Mouse (Mus musculus) embryonic facial prominence, embryonic 15.5 days (tissue): Measurements from ENCODE around the gene Gpr107. TPM values are rescaled to one million over a fixed set of nuclear protein-coding genes. Genes with fewer than 3 reads are reported as not detected.

Experiments
- ATAC-seq: fragments of 200-750 bp; cut with Nextera tagmentation; 2 replicates; pipeline ENCODE4 v1.8.0; 2017; ENCODE audit warnings: low read depth, moderate TSS enrichment; ENCODE audit not compliant: insufficient number of reproducible peaks, low FRiP score, low TSS enrichment
- H3K27ac ChIP-seq: fragments of 300-500 bp; sonication (generic); replicated peaks from 2 replicates; pipeline ENCODE4 v1.5.1; 2015; ENCODE audit warnings: mild to moderate bottlenecking, inconsistent platforms
- H3K27me3 ChIP-seq: fragments of 300-500 bp; sonication (generic); 2 replicates; pipeline ENCODE4 v1.6.1; 2015; ENCODE audit warnings: inconsistent platforms
- H3K36me3 ChIP-seq: fragments of 300-500 bp; sonication (generic); 2 replicates; pipeline ENCODE4 v1.6.1; 2015; ENCODE audit warnings: mild to moderate bottlenecking, inconsistent platforms
- H3K4me1 ChIP-seq: fragments of 300-500 bp; sonication (generic); 2 replicates; pipeline ENCODE4 v1.6.1; 2015; ENCODE audit warnings: inconsistent platforms
- H3K4me2 ChIP-seq: fragments of 300-500 bp; sonication (generic); replicated peaks from 2 replicates; pipeline ENCODE4 v1.6.1; 2015; ENCODE audit warnings: mild to moderate bottlenecking, inconsistent platforms
- H3K4me3 ChIP-seq: fragments of 300-500 bp; sonication (generic); replicated peaks from 2 replicates; pipeline ENCODE4 v1.5.1; 2015; ENCODE audit warnings: mild to moderate bottlenecking, inconsistent platforms
- H3K9ac ChIP-seq: fragments of 300-500 bp; sonication (generic); 2 replicates; pipeline ENCODE4 v1.6.1; 2015; ENCODE audit warnings: inconsistent platforms
- H3K9me3 ChIP-seq: fragments of 300-500 bp; sonication (generic); replicated peaks from 2 replicates; pipeline ENCODE4 v1.6.1; 2016; ENCODE audit warnings: inconsistent platforms
- WGBS: fragments of 180-500 bp; shearing (Covaris S2); methylation state at CpG from one replicate; pipeline ENCODE4 v1.1.7; 2015; 5-methylcytosine and 5-hydroxymethylcytosine counted together
- polyA plus RNA-seq: library from polyadenylated mRNA; unstranded; fragments of >200 nt; fragmentation: Nextera tagmentation; extraction: Ambion mirVana; gene quantifications from 2 replicates; pipeline ENCODE4 v1.2.1, GENCODE M21; 2015

Gpr107 gene
- polyA plus RNA-seq, 1 experiment from 2014 or later, result 40.6 TPM

DNA sequence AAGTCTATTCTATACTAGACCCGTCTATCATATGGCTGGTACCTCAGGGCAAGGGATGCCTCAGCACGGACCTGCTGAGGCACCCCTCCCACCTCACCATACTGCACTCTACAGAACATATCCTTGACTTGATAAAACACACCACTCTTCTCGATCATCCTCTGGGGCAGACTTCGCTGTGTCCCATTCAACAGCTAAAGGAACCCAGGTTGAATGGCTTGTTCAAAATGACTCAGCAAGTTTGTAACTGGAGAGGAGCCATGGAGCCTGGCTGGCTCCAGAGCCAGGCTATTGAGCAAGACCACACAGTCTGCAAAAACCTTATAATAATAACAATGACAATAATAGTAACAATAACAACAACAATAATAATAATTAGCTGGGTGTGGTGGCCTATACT is 24.2 kb upstream of the Gpr107 start:
- Histone ChIP-seq H3K4me2 (no peak overlapping the region), H3K27ac (peak overlapping the region; percentile 24; the same call in 1 of the 2 replicates), H3K4me1 (peaks cover 52% of the 10 kb centered on the region), H3K9ac (no peak overlapping the region), H3K9me3 (no peaks in the 10 kb centered on the region), H3K27me3 (no peaks in the 10 kb centered on the region), H3K4me3 (no peak overlapping the region), H3K36me3 (no peaks in the 10 kb centered on the region)
- WGBS, result 61% methylated on average over 4 of the region's 4 CpGs
- ATAC-seq, result no peak

DNA sequence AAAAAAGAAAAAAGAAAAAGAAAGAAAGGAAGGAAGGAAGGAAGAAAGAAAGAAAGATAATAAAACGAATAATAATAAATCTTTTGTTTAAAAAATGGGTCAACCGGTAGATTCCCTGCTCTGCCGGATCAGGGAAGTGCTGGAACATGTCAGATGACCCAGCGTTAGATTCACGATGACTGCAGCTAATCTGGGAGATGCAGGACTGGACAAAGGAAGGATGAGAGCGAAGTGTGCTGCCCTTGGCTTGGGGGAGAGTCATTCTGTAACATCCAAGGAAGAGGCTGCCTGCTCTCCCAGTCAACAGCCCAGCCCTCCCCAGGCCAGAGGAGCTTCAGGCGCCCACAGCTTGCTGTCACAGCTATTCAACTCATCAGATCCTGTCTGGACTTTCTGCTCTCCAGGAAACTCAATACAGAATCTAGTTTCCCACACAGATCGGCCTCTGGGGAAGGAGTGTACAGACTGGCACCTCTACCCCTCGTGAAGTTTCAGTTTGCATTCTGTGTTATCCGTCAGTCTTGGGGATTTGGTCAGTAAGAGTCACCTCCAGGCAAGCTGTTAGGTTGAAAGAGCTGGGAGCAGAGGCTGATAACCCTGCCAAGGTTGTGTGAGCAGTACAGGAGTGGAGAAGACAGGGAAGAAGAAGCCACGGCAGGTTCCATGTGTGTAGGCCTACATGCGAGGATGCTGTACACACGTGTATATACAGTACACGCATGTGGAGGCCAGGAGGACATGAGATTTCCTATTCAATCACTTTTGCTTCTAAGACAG is 22.2 kb upstream of the Gpr107 start:
- Histone ChIP-seq H3K36me3 (no peaks in the 10 kb centered on the region), H3K4me1 (peaks cover 43% of the 10 kb centered on the region), H3K9me3 (no peaks in the 10 kb centered on the region), H3K4me3 (no peak overlapping the region), H3K27me3 (no peaks in the 10 kb centered on the region), H3K27ac (no peak overlapping the region), H3K4me2 (no peak overlapping the region), H3K9ac (no peak overlapping the region)
- ATAC-seq, result no peak
- 79% methylated on average over 14 of the region's 14 CpGs for WGBS

DNA sequence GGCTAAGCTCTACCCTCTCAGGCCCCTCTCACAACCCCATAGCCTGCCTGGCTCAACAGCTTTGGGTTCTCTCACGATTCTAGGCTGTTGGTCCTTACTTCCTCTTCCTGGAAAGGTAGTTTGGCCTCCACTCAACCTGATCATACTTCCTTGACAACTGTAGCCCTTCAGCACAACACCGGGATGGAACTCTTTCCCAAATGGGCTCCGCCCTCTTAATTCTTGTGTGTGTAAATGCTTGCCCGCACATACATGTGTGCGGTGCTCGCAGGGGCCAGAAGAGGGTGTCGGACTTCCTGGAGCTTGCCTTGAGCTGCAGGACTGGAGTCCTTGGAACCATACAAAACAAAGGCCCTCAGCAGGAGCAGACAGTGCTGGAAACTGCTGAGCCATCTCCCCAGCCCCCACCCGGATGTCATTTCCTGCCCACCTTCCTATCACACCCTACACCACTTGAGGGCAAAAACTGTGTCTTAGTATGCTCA is 21.3 kb upstream of the Gpr107 start:
- Histone ChIP-seq H3K4me1 (peaks cover 45% of the 10 kb centered on the region), H3K36me3 (no peaks in the 10 kb centered on the region), H3K4me2 (no peak overlapping the region), H3K9ac (no peak overlapping the region), H3K9me3 (no peaks in the 10 kb centered on the region), H3K4me3 (no peak overlapping the region), H3K27ac (0 out of 2 replicates have a peak overlapping the region, but pooled peaks have one; percentile 3), H3K27me3 (no peaks in the 10 kb centered on the region)
- 73% methylated on average over 8 of the region's 8 CpGs for WGBS
- no peak for ATAC-seq

DNA sequence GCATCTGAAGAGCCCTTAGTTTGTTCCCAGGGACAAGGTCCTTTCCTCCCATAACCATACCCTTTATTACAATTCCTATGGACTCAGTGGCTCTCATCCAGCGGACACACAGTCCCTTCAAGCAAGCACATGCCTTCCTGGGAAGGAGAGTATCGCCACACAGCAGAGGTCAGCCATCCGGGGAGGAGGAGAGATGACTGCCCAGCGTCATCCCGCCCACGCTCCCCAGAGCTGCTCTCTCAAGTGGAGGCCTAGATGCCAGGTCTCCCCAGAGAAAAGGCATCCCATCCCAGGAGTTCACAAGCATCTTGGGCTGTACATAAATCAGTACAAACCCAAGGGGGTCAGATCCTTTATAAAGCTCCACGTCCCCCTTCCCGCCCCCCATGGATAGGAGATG is 19.4 kb upstream of the Gpr107 start:
- WGBS, result 73% methylated on average over 8 of the region's 8 CpGs
- Histone ChIP-seq H3K9me3 (no peaks in the 10 kb centered on the region), H3K27me3 (no peaks in the 10 kb centered on the region), H3K4me1 (peaks cover 44% of the 10 kb centered on the region), H3K36me3 (no peaks in the 10 kb centered on the region), H3K4me3 (no peak overlapping the region), H3K27ac (no peak overlapping the region), H3K9ac (no peak overlapping the region), H3K4me2 (no peak overlapping the region)
- no peak for ATAC-seq

DNA sequence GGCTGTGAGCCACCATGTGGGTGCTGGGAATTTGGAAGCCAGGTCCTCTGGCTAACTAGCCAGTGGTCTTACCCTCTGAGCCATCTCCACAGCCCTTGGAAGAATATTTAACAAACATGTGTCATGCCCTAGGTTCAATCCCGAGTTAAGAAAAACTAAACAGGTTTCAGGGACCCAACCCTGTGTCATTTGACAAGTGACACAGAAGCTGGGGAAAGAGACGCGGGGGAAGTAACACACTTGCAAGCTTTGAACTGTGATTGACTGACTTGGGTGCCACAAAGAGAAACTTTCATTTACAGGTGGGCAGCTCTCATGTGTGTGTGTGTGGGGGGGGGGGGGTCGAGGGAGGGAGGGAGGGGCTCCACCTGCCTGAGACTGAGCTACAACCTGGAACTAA is 18.1 kb upstream of the Gpr107 start:
- Histone ChIP-seq H3K27me3 (no peaks in the 10 kb centered on the region), H3K36me3 (no peaks in the 10 kb centered on the region), H3K4me1 (peaks cover 40% of the 10 kb centered on the region), H3K9ac (no peak overlapping the region), H3K4me2 (no peak overlapping the region), H3K4me3 (no peak overlapping the region), H3K27ac (no peak overlapping the region), H3K9me3 (no peaks in the 10 kb centered on the region)
- WGBS, result 83% methylated on average over 3 of the region's 4 CpGs
- ATAC-seq, result no peak

DNA sequence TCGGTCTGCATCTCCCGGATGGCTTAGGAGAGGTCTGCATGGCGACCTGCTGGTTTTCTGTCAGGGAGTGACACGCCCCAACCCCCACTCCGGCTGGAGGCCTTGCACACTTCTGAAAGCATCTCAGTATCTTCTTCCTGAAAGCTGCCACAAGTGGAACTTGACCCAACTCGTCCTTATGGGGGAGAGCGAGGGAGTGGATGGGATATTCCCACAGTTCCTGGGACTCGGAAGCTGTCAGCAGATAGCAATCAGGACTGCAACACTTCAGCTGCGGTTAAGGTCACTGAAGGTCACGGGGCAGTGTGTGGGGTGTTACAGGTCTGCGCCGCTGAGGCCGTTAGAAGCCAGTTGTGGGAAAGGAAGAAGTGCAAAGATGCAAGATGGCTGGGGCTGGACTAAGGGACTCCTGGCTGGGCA is 16.6 kb upstream of the Gpr107 start:
- 55% methylated on average over 13 of the region's 13 CpGs for WGBS
- H3K4me3 ChIP-seq, result no peak overlapping the region
- no peak overlapping the region for H3K4me2 ChIP-seq
- H3K9ac ChIP-seq, result no peak overlapping the region
- ATAC-seq, result no peak
- H3K4me1 ChIP-seq, result peaks cover 48% of the 10 kb centered on the region
- H3K27me3 ChIP-seq, result no peaks in the 10 kb centered on the region
- H3K36me3 ChIP-seq, result no peaks in the 10 kb centered on the region
- no peak overlapping the region for H3K27ac ChIP-seq
- no peaks in the 10 kb centered on the region for H3K9me3 ChIP-seq

DNA sequence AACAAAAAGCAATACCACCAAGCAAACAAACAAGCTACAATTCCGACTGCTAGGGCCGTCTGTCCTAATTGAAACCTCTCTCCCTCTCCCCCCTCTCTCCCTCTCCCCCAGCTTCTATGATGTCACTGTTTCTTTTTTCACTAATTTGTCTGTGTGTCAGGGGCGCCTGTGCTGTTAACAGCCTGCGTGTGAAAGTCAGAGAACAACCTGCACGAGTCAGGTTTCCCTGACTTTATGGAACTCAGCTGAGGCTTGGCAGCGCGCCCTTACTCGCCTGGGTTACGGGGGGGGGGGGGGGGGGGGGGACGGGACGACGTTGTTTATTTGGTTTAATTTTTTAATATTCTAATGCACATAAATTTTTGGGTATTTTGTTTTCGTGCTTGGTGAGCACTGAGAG is 15.8 kb upstream of the Gpr107 start:
- 41% methylated on average over 13 of the region's 13 CpGs for WGBS
- no peak for ATAC-seq
- H3K27ac ChIP-seq, result no peak overlapping the region

DNA sequence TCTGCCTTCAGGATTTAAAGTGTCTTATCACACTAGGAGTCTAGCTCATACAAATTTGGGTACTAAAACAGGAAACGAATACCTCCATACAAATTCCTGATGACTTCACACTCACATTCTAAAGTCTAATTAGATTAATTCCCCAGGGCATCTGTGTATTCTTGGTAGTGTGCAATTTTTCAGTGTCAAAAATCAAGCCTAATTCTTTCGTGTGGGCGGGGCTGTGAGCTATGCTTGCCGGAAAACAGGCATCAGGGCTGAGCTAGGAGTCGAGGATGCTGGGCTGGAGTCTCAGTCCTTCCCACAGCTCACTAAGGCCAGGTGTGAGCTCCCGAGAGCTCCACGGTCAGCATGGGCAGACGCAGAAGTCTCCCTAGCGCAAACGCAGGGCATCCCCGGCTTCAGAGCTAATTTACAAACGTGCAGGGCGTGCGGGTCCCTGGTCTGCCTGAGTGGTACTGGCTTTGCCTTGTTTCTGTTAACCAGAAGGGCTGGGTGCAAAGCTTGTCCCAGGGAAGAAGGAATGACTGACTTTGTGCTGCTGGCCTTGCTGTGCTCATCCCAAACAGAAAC is 15.0 kb upstream of the Gpr107 start:
- 61% methylated on average over 14 of the region's 14 CpGs for WGBS
- no peak overlapping the region for H3K4me3 ChIP-seq
- ATAC-seq, result no peak

More for the DNA sequence above, 15.8 kb upstream of the Gpr107 start:
- Histone ChIP-seq H3K4me2 (no peak overlapping the region), H3K9me3 (no peaks in the 10 kb centered on the region), H3K4me3 (no peak overlapping the region), H3K36me3 (no peaks in the 10 kb centered on the region), H3K4me1 (peaks cover 45% of the 10 kb centered on the region), H3K9ac (no peak overlapping the region), H3K27me3 (no peaks in the 10 kb centered on the region)

DNA sequence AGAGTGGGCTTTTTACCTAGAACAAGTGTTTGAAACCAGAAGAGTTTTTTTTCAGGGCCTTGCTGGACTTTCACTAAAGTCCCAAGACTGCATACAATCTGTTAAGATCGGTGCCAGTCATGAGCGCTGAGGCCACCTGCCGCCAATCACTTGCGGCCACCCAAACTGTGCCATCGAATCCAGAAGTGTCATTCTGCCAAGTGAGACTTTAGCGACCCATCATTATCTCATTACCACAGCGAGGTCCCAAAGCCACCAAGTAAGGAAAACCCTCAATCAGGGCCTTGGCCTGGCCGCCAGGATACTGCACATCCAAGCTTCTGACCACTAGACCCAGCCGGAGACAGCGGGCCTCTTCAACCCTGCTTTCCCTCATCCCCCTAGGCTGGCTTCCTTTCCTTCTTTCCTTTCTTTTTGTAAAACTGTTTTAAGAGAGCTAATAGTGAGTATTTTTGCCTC is 12.9 kb upstream of the Gpr107 start:
- no peak overlapping the region for H3K4me3 ChIP-seq
- peaks cover 51% of the 10 kb centered on the region for H3K4me1 ChIP-seq
- WGBS, result 80% methylated on average over 10 of the region's 10 CpGs
- no peak overlapping the region for H3K4me2 ChIP-seq
- H3K9ac ChIP-seq, result no peak overlapping the region
- H3K27me3 ChIP-seq, result no peaks in the 10 kb centered on the region
- ATAC-seq, result no peak
- H3K9me3 ChIP-seq, result no peaks in the 10 kb centered on the region
- no peaks in the 10 kb centered on the region for H3K36me3 ChIP-seq
- H3K27ac ChIP-seq, result no peak overlapping the region

More for the DNA sequence above, 15.0 kb upstream of the Gpr107 start:
- Histone ChIP-seq H3K9me3 (no peaks in the 10 kb centered on the region), H3K27me3 (no peaks in the 10 kb centered on the region), H3K9ac (no peak overlapping the region), H3K4me1 (peaks cover 44% of the 10 kb centered on the region), H3K36me3 (no peaks in the 10 kb centered on the region), H3K4me2 (no peak overlapping the region), H3K27ac (no peak overlapping the region)

DNA sequence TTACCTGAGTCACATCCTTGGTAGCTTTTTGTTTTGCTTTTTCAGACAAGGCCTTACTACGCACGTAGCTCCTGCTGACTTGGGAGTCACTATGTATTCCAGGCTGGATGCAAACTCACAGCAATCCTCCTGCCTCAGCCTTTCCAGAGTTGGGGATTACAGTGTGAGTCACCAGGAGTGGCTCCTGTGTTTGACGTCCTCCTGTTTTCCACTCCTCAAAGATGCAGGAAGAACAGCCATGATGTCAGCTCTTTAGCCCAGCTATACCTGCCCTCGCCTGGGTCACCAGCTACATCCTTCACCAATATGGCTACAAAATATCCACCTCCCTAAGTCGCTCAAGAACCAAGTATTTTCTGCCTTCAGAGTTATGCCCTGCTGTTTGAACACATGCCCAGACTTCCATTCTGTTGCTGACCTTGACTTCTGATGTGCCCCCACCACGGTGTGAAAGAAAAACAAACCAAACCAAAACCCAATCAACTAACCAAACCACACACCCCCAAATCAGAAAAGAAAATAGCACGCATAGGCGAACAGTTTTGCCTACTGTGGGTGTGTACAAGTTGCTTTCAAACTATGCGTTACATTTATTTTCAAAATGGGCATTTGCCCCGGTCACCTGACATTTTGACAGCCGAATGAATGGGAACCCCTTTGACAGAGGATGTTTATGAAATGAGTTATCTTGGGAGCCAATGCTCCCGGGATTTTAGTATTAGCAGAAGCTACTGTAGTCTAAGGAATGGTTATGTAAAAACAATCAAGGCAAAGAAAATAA is 11.9 kb upstream of the Gpr107 start:
- WGBS, result 78% methylated on average over 12 of the region's 12 CpGs
- Histone ChIP-seq H3K4me3 (peak overlapping the region; percentile 97), H3K27me3 (no peaks in the 10 kb centered on the region), H3K27ac (no peak overlapping the region), H3K9ac (peak overlapping the region; percentile 96; the same call in 1 of the 2 replicates), H3K36me3 (no peaks in the 10 kb centered on the region), H3K4me1 (peaks cover 55% of the 10 kb centered on the region), H3K4me2 (peak overlapping the region; percentile 89), H3K9me3 (no peaks in the 10 kb centered on the region)
- ATAC-seq, result no peak

DNA sequence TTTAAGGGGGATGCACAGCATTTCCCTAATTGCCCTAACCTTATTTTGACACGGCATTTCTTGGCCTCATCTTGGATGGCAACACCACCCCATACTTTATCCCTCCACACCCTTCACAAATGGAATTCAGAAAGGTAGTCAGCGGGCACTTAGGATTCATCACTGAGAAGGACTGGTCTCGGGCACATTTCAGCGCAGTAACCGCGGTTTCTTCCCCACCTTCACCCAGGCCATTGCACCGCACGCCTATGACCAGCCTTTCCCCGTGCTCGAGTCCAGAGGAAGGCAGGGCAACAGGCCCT is 11.4 kb upstream of the Gpr107 start:
- no peaks in the 10 kb centered on the region for H3K36me3 ChIP-seq
- no peak overlapping the region for H3K27ac ChIP-seq
- 5% methylated on average over 10 of the region's 10 CpGs for WGBS
- H3K9me3 ChIP-seq, result no peaks in the 10 kb centered on the region
- no peak for ATAC-seq
- no peaks in the 10 kb centered on the region for H3K27me3 ChIP-seq
- peak overlapping the region; percentile 96 for H3K9ac ChIP-seq
- peak overlapping the region; percentile 97 for H3K4me3 ChIP-seq
- peak overlapping the region; percentile 89 for H3K4me2 ChIP-seq
- H3K4me1 ChIP-seq, result peaks cover 51% of the 10 kb centered on the region
